Mouse (Mus musculus) G1E (cell line): Measurements from ENCODE around the gene Ube4b.

ENCODE experiments used
- CTCF ChIP-seq: IDR thresholded peaks from 2 replicates; pipeline ENCODE4 v1.5.1; 2012; ENCODE audit warnings: low read depth, low read length, inconsistent platforms, mixed read lengths
- GATA2 ChIP-seq: IDR thresholded peaks from 2 replicates; pipeline ENCODE4 v1.6.1; 2012; ENCODE audit warnings: low read depth, low read length, inconsistent platforms, borderline replicate concordance
- POLR2AphosphoS5 ChIP-seq: IDR thresholded peaks from 2 replicates; pipeline ENCODE4 v1.6.1; 2012; ENCODE audit warnings: low read depth, low read length, inconsistent platforms; ENCODE audit not compliant: insufficient replicate concordance

DNA sequence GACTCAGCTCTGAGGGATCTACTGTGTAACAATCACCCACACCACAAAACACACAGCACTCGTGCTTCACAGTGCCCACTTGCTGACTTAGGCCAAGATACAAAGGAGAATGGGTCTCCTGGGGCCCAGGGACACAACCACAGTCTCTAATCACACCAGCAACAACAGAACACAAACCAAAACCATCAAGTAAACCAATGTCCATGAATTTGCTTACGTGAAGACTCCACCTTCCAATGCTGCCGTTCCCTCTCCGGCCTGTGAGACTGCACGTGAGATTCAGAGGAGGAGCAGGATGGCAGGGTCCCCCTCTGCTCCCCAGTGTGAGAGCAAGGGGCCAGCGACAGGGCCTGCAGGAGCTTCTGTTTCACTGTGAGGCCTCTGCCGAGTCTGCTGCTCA, 93.8 kb downstream of the Ube4b start:
- TF ChIP-seq POLR2AphosphoS5 (no peak), CTCF (no peak), GATA2 (no peak)
